Mouse (Mus musculus) kidney, postnatal 0 days (tissue): ENCODE measurements around the gene Mtg1. TPM values are rescaled to one million over a fixed set of nuclear protein-coding genes. Genes with fewer than 3 reads are reported as not detected.
A peak's percentile ranks its signal among the peaks of the same experiment; 100 is the strongest.

Experiments
- ATAC-seq: fragments of 200-750 bp; cut with Nextera tagmentation; replicated peaks from 2 replicates; pipeline ENCODE4 v1.8.0; 2017; ENCODE audit warnings: low read depth, moderate number of reproducible peaks, moderate TSS enrichment, moderate library complexity; ENCODE audit not compliant: low FRiP score
- DNase-seq: peaks from one replicate; pipeline ENCODE4 v3.0.0-alpha.2; 2016; ENCODE audit warnings: low spot score
- H3K27ac ChIP-seq: fragments of 300-500 bp; sonication (generic); 2 replicates; pipeline ENCODE4 v1.5.1; 2014; ENCODE audit warnings: mild to moderate bottlenecking
- H3K27me3 ChIP-seq: fragments of 300-500 bp; sonication (generic); 2 replicates; pipeline ENCODE4 v1.6.1; 2014; ENCODE audit warnings: low read length, mixed read lengths; ENCODE audit not compliant: insufficient read depth
- H3K36me3 ChIP-seq: fragments of 300-500 bp; sonication (generic); 2 replicates; pipeline ENCODE4 v1.6.1; 2014; ENCODE audit warnings: low read length, mixed read lengths; ENCODE audit not compliant: insufficient read depth
- H3K4me1 ChIP-seq: fragments of 300-500 bp; sonication (generic); replicated peaks from 2 replicates; pipeline ENCODE4 v1.6.1; 2014; ENCODE audit warnings: antibody characterized with exemption, low read length, mixed read lengths; ENCODE audit not compliant: insufficient read depth
- H3K4me2 ChIP-seq: fragments of 300-500 bp; sonication (generic); 2 replicates; pipeline ENCODE4 v1.6.1; 2014; ENCODE audit warnings: mild to moderate bottlenecking, low read length, moderate library complexity, mixed read lengths
- H3K4me3 ChIP-seq: fragments of 300-500 bp; sonication (generic); replicated peaks from 2 replicates; pipeline ENCODE4 v1.5.1; 2014; ENCODE audit warnings: low read depth, low read length
- H3K9ac ChIP-seq: fragments of 300-500 bp; sonication (generic); 2 replicates; pipeline ENCODE4 v1.6.1; 2014; ENCODE audit warnings: low read depth, low read length
- H3K9me3 ChIP-seq: fragments of 300-500 bp; sonication (generic); replicated peaks from 2 replicates; pipeline ENCODE4 v1.6.1; 2016; ENCODE audit warnings: low read length, inconsistent platforms, mixed read lengths
- CTCF ChIP-seq: IDR thresholded peaks from 2 replicates; pipeline ENCODE4 v1.5.1; 2016; ENCODE audit warnings: antibody characterized with exemption, low read depth, mild to moderate bottlenecking, moderate library complexity
- WGBS: fragments of 180-500 bp; shearing (Covaris S2); extraction: QIAGEN DNeasy Blood & Tissue Kit; methylation state at CpG from one replicate; pipeline ENCODE4 v1.1.7; 2014; 5-methylcytosine and 5-hydroxymethylcytosine counted together
- polyA plus RNA-seq: library from polyadenylated mRNA; unstranded; fragments of >200 nt; fragmentation: Nextera tagmentation; extraction: Ambion mirVana; gene quantifications from 2 replicates; pipeline ENCODE4 v1.2.1, GENCODE M21; 2015

The Mtg1 gene
- polyA plus RNA-seq, 1 experiment from 2014 or later: 29.9 TPM

DNA sequence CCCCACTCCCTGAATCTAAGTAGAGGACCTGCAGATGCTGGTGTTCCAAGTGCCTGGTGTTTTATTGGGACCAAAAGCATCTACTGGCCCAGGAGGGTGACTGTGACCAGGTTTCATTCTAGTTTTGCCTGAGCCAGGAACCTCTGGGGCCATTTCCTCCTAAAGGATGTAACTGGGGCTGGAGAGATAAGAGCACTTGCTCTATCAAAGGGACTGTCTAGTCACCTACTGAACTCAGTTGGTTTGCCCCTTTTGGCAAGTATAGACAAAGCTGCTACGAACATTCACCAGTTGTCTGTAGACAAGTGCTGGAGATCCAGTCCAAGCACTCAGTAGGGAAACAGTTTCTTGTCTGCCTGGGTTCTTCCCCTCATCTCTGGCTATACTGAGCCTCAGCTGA lies 38.9 kb upstream of the Mtg1 start:
- no peaks in the 10 kb centered on the region for H3K9me3 ChIP-seq
- DNase-seq: no peak
- H3K36me3 ChIP-seq: no peaks in the 10 kb centered on the region
- TF ChIP-seq CTCF: no peak
- H3K4me2 ChIP-seq: no peak overlapping the region
- no peak overlapping the region for H3K27ac ChIP-seq
- no peaks in the 10 kb centered on the region for H3K27me3 ChIP-seq
- no peak for ATAC-seq
- H3K4me3 ChIP-seq: no peak overlapping the region
- peaks cover 4% of the 10 kb centered on the region; the same call in 1 of the 2 replicates for H3K4me1 ChIP-seq
- H3K9ac ChIP-seq: no peak overlapping the region
- WGBS: 88% methylated on average over 1 of the region's 1 CpGs

DNA sequence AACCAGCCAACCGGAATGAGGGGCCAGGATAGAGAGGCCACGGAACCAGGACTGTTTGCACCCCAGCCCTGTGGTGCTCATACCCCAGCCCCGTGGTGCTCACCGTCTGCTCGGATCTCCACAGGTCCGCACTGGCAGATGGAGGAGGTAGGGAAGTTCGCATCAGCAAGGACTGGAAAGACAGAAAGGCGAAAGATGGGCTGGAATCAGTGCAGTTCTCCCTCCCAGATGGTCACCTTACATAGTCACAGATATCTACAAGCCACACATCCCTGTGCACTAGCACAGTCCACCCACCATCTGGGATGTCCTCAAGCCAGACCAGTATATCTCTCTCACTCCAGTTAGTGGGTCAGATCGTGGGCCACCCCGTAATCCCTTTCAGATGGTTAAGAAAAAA lies 35.9 kb upstream of the Mtg1 start:
- Histone ChIP-seq H3K36me3 (0 out of 2 replicates have a peak, but pooled peaks cover 12% of the 10 kb centered on the region), H3K4me3 (peak overlapping the region; percentile 48), H3K4me2 (peak overlapping the region; percentile 67), H3K27me3 (no peaks in the 10 kb centered on the region), H3K9me3 (no peaks in the 10 kb centered on the region), H3K9ac (peak overlapping the region; percentile 59; the same call in 1 of the 2 replicates), H3K27ac (peak overlapping the region; percentile 68; the same call in 1 of the 2 replicates), H3K4me1 (peaks cover 4% of the 10 kb centered on the region; the same call in 1 of the 2 replicates)
- no peak for TF ChIP-seq CTCF
- ATAC-seq: no peak
- no peak for DNase-seq
- WGBS: 77% methylated on average over 10 of the region's 10 CpGs

DNA sequence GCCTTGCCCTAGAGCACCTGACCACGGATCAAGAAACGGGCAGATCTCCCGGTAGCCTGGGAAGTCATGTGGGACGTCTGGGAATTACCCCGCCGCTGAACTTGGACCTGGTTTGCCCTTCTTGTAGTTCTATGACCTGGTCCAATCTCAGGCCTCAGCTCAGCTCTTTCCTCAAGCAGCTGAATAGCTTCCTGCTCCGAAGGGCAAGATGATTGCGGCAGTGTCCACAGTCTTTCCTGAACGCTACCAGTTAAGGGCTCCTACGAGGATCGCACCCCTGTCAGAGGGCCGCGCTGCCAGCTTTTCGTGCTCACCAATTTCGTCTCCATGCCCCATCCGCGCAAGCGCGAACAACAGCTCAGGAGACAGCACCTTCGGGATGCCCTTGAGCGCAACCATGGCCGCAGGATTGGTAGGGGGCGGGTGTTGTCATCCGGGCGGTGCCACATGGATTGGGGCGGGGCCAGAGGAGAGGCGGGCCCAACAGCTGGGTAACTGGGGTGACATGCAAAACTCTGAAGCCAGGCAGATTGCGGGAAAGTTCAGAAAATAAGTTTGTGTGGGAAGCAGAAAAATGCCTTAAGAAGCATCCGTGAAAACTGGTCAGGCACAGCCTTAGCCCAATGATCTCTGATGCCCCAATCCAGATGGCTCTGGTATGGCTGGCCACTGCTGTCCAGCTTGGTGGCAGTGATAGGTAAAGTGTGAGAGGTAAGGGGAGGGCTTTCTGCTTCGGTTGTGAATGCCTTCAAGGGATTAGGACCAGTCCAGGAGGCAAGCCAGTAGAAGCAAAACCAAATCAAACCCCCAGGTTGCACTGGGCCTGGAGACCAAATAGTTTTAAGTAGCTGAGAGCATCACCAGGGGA lies 35.1 kb upstream of the Mtg1 start, which contains the start of gene Fuom:
Fuom (minus strand) TSS at position 449 of the 868 bp plus-strand sequence.
- H3K4me3 ChIP-seq: peak within 1 kb of the TSS; percentile 48
- H3K36me3 ChIP-seq: 0 out of 2 replicates have a peak, but pooled peaks cover 15% of the 10 kb centered on the region
- peak within 1 kb of the TSS; percentile 68 for H3K27ac ChIP-seq
- H3K27me3 ChIP-seq: no peaks in the 10 kb centered on the region
- H3K4me2 ChIP-seq: peak within 1 kb of the TSS; percentile 67
- ATAC-seq: peak; percentile 93
- no peaks in the 10 kb centered on the region for H3K9me3 ChIP-seq
- no peak for TF ChIP-seq CTCF
- under 1% methylated on average over 30 of the region's 30 CpGs for WGBS
- H3K4me1 ChIP-seq: peaks cover 4% of the 10 kb centered on the region; the same call in 1 of the 2 replicates
- DNase-seq: peak; percentile 88
- H3K9ac ChIP-seq: peak within 1 kb of the TSS; percentile 59; the same call in 1 of the 2 replicates

DNA sequence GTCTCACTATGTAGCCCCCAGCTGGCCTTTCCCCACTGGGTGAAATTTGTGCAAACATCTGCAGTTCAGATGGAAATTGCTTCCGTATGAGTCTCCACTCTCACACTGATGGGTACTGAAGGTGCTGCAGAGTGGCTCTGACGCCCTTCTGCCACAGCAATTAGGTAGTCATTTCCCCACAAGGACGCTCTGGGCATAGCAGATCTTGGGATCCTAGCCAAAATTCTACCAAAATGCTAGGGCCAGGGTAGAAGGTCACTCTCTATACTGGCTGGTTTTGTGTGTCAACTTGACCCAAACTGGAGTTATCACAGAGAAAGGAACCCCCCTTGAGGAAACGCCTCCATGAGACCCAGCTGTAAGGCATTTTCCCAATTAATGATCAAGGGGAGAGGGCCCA lies 33.4 kb upstream of the Mtg1 start:
- Histone ChIP-seq H3K27ac (no peak overlapping the region), H3K27me3 (no peaks in the 10 kb centered on the region), H3K36me3 (peaks cover 31% of the 10 kb centered on the region), H3K4me1 (peaks cover 4% of the 10 kb centered on the region; the same call in 1 of the 2 replicates), H3K9ac (no peak overlapping the region), H3K4me3 (no peak overlapping the region), H3K9me3 (no peaks in the 10 kb centered on the region), H3K4me2 (no peak overlapping the region)
- no peak for TF ChIP-seq CTCF
- 71% methylated on average over 4 of the region's 4 CpGs for WGBS
- no peak for DNase-seq
- ATAC-seq: no peak

DNA sequence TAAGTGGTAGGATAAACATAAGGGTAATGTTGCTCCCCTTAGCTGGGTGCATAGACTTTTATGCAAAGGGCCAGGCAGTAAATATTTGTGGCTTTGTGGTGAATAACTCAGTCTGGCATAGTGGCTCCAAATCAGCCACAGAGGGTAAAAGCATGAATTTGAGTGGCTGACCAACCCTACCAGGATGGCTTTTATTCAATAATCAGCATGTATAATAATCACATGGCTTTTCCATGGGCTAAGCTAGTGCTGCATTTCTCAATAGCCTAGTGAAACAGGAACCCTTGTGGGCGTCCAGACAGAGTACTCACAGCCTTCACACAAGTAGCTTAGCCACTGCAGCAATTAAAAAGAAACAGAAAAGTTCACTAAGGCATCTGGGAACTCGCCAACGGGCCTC lies 25.4 kb upstream of the Mtg1 start:
- H3K36me3 ChIP-seq: peaks cover 53% of the 10 kb centered on the region
- DNase-seq: no peak
- H3K9ac ChIP-seq: no peak overlapping the region
- no peak for ATAC-seq
- H3K4me2 ChIP-seq: no peak overlapping the region
- no peaks in the 10 kb centered on the region; the same call in 1 of the 2 replicates for H3K4me1 ChIP-seq
- 71% methylated on average over 3 of the region's 3 CpGs for WGBS
- H3K9me3 ChIP-seq: no peaks in the 10 kb centered on the region
- TF ChIP-seq CTCF: no peak
- no peak overlapping the region for H3K4me3 ChIP-seq
- H3K27me3 ChIP-seq: no peaks in the 10 kb centered on the region
- no peak overlapping the region for H3K27ac ChIP-seq

DNA sequence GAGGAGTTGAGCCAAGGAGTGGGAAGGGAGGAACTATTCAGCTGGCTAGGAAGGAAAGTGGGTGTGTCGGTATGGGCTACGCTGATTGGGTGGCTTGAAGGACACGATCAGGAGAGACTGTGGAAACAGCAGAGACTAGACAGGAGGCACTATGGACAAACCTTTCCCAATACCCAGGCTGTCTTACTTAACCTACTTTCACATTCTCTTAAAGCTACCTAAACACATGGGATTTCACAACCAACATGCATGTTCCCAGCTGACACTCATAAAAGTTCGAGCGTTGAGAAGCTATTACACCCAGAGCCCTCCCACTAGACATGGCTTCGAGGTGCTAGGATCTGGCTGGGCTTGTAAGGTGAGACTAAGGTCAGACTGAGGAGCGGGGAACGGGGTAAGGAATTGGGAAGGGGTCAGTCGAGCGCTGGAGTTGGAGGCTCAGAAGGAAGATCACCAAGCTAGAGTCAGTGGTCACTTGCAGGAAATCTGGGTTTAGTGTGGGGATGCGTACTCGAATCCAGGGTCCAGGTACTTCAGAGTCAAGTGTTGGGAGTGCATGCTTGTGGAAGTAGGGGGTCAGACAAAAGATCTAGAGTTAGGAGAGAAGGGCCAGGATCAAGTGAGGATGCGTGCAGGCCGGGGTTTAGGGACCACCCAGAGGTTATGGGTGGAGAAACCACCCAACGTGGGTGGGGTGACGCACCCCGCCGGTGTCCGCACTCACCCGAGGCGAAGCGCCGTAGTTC lies 21.6 kb upstream of the Mtg1 start, which contains the start of gene Paox:
Paox (plus strand) TSS at position 217 of the 746 bp plus-strand sequence.
- H3K36me3 ChIP-seq: peaks cover 18% of the 10 kb centered on the region
- peak within 1 kb of the TSS; percentile 80 for H3K9ac ChIP-seq
- H3K27me3 ChIP-seq: no peaks in the 10 kb centered on the region
- ATAC-seq (peak; percentile 83), DNase-seq (peak; percentile 86)
- under 1% methylated on average over 23 of the region's 23 CpGs for WGBS
- peak within 1 kb of the TSS; percentile 70 for H3K4me2 ChIP-seq
- H3K9me3 ChIP-seq: no peaks in the 10 kb centered on the region
- H3K27ac ChIP-seq: peak within 1 kb of the TSS; percentile 93
- no peaks in the 10 kb centered on the region; the same call in 1 of the 2 replicates for H3K4me1 ChIP-seq
- no peak for TF ChIP-seq CTCF
- peak within 1 kb of the TSS; percentile 70 for H3K4me3 ChIP-seq
